Mouse (Mus musculus): ENCODE data around the gene Kcnma1.

DNA sequence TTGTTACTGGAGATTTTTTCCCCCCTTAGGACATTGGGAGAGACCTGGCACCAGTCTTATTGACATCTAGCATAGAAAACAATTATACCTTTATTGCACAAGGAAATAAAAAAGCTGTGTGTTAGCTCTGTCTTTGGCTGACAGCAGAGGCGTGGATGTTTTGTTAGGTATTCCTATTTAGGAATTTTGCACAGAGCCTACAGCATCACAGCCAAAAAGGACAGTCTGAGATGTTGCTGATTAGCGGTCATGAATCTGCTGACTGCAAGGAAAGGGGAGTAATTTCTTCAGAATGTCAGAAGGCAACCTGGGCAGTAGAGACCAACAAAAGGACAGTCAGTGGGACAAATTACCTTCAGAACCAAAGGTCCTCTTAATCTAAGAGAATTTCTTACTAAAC, 412.2 kb downstream of the Kcnma1 start:
- TF ChIP-seq EP300 (IDR thresholded peaks at IDR 0.05; ENCODE audit: low read depth) (no peak), CTCF (IDR thresholded peaks at IDR 0.05; ENCODE audit: low read depth) (no peak)
